Mouse (Mus musculus): ENCODE results near the gene Mbtps2.

GRCm38 (mm10) chrX:157579108-157579614 lies 19.4 kb downstream of the Mbtps2 start:
- no peak for TF ChIP-seq CTCF (IDR thresholded peaks at IDR 0.05; ENCODE audit: borderline replicate concordance, insufficient read depth, low read length)
- TF ChIP-seq POLR2A (IDR thresholded peaks at IDR 0.05; ENCODE audit: low read depth, low read length) = no peak

All from embryonic fibroblast, embryonic 13.5 days (primary cell).